Mouse (Mus musculus) erythroid progenitor cell, adult 5-6 weeks (primary cell): ENCODE data around the gene Taar7b. TPM values are rescaled to one million over a fixed set of nuclear protein-coding genes. Genes with fewer than 3 reads are reported as not detected.
A peak's percentile ranks its signal among the peaks of the same experiment; 100 is the strongest.

Source experiments
- ATAC-seq: replicated peaks from 2 replicates; pipeline ENCODE4 v1.8.0; 2016; ENCODE audit warnings: moderate number of reproducible peaks, mild to moderate bottlenecking, moderate TSS enrichment, inconsistent platforms; ENCODE audit not compliant: poor library complexity, low FRiP score, severe bottlenecking
- total RNA-seq, 2 experiments: library from RNA; stranded (forward) in 1 of 2; stranded (reverse) in 1 of 2; fragments of 150-400 nt in 1 of 2; fragments of 186-747, 209-891 nt in 1 of 2; gene quantifications; 2 replicates each; pipeline versions ENCODE4 v1.2.3 to v1.2.4; 2015 to 2017; ENCODE audit warnings: low replicate concordance in 2 of 2

Taar7b gene
- total RNA-seq, 2 experiments from 2014 or later, result not detected

DNA sequence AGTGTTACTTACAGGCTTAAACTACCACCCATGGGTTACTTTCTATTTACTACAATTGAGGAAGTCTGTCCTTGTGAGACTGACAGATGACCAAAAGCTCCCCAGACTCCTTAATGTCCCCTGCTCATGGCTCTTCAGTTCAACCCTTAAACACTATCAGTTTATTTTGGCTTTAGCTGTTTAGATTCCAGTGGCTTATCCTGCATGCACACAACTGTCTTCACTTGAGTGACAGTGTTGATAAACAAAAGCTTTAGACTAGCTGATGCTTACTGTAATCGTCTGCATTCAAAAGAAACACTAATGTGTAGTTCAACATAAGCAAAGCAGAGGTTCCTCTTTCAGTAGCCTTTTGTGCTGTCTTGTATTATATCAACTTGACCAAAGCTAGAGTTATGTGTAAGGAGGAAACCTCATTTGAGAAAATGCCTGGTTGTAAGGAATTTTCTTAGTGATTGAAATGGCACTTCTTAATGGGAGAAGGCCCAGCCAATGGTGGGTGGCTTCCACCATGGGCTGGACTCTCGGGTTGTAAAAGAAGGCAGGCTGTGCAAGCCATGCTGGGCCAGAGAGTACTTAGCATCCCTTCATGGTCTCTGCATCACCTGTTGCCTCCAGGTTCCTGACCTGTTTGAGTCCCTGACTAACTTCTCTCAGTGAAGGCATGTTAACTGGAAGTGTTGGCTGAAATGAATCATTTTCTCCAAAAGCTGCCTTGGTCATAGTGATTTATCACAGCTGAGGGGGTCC, 40.6 kb downstream of the Taar7b start:
- peak; percentile 89 for ATAC-seq

DNA sequence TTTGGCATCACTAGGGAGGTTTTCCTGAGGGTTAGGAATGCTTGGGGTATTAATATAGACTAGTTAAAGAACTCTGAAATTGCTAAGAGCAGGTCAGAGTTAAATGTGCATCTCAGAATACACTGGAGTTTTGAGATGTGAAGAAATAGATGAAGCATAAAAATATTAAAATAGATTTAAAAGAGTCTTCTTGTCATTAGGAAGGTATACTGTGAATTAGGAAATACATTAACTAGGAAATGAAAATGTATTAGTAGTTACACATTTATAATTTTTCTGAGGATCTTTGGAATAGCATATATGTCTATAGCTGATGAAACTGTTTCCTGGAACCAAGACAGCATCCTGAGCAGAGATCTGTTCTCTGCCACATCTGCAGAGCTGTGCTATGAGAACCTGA, 49.5 kb downstream of the Taar7b start, which contains the start of gene Taar7f:
Gene Taar7f (plus strand): TSS at position 301 of the 400 bp plus-strand sequence.
- ATAC-seq, result no peak

Other genes starting within 250 kb of the Taar7b start
- gene Rps12, start 212.7 kb upstream of the Taar7b start, total RNA-seq (2015; ENCODE audit: low replicate concordance), result 1,496 and 1,704 TPM in 2 replicates
- 275 and 669 TPM in 2 replicates for gene Rps12, start 212.7 kb upstream of the Taar7b start, total RNA-seq (2017; ENCODE audit: low replicate concordance)
- 0.36 TPM in 1 of 2 replicates, not detected in the other for gene Slc18b1, start 203.0 kb upstream of the Taar7b start, total RNA-seq (2015; ENCODE audit: low replicate concordance)
- gene Slc18b1, start 203.0 kb upstream of the Taar7b start, total RNA-seq (2017; ENCODE audit: low replicate concordance), result not detected in 2 replicates
- gene Vnn3, start 148.5 kb upstream of the Taar7b start, total RNA-seq (2015; ENCODE audit: low replicate concordance), result 5.4 TPM in 1 of 2 replicates, not detected in the other
- not detected in 2 replicates for gene Vnn3, start 148.5 kb upstream of the Taar7b start, total RNA-seq (2017; ENCODE audit: low replicate concordance)
- not detected in 2 replicates for gene Vnn1, start 105.3 kb upstream of the Taar7b start, total RNA-seq (2015; ENCODE audit: low replicate concordance)
- gene Vnn1, start 105.3 kb upstream of the Taar7b start, total RNA-seq (2017; ENCODE audit: low replicate concordance), result not detected in 2 replicates
- gene Taar1, start 79.6 kb upstream of the Taar7b start, total RNA-seq (2015; ENCODE audit: low replicate concordance), result not detected in 2 replicates
- gene Taar1, start 79.6 kb upstream of the Taar7b start, total RNA-seq (2017; ENCODE audit: low replicate concordance), result not detected in 2 replicates
- not detected in 2 replicates for gene Taar2, start 61.4 kb upstream of the Taar7b start, total RNA-seq (2015; ENCODE audit: low replicate concordance)
- gene Taar2, start 61.4 kb upstream of the Taar7b start, total RNA-seq (2017; ENCODE audit: low replicate concordance), result not detected in 2 replicates
- gene Taar3, start 50.4 kb upstream of the Taar7b start, total RNA-seq (2015; ENCODE audit: low replicate concordance), result not detected in 2 replicates
- gene Taar3, start 50.4 kb upstream of the Taar7b start, total RNA-seq (2017; ENCODE audit: low replicate concordance), result not detected in 2 replicates
- gene Taar4, start 39.4 kb upstream of the Taar7b start, total RNA-seq (2015; ENCODE audit: low replicate concordance), result not detected in 2 replicates
- gene Taar4, start 39.4 kb upstream of the Taar7b start, total RNA-seq (2017; ENCODE audit: low replicate concordance), result not detected in 2 replicates
- gene Taar5, start 29.2 kb upstream of the Taar7b start, total RNA-seq (2015; ENCODE audit: low replicate concordance), result not detected in 2 replicates
- not detected in 2 replicates for gene Taar5, start 29.2 kb upstream of the Taar7b start, total RNA-seq (2017; ENCODE audit: low replicate concordance)
- not detected in 2 replicates for gene Taar6, start 14.3 kb upstream of the Taar7b start, total RNA-seq (2015; ENCODE audit: low replicate concordance)
- gene Taar6, start 14.3 kb upstream of the Taar7b start, total RNA-seq (2017; ENCODE audit: low replicate concordance), result not detected in 2 replicates
- not detected in 2 replicates for gene Taar7a, start 6.5 kb upstream of the Taar7b start, total RNA-seq (2015; ENCODE audit: low replicate concordance)
- gene Taar7a, start 6.5 kb upstream of the Taar7b start, total RNA-seq (2017; ENCODE audit: low replicate concordance), result not detected in 2 replicates
- not detected in 2 replicates for gene Taar7d, start 27.3 kb downstream of the Taar7b start, total RNA-seq (2015; ENCODE audit: low replicate concordance)
- not detected in 2 replicates for gene Taar7d, start 27.3 kb downstream of the Taar7b start, total RNA-seq (2017; ENCODE audit: low replicate concordance)
- not detected in 2 replicates for gene Taar7e, start 37.7 kb downstream of the Taar7b start, total RNA-seq (2015; ENCODE audit: low replicate concordance)
- not detected in 2 replicates for gene Taar7e, start 37.7 kb downstream of the Taar7b start, total RNA-seq (2017; ENCODE audit: low replicate concordance)
- not detected in 2 replicates for gene Taar7f, start 49.6 kb downstream of the Taar7b start, total RNA-seq (2015; ENCODE audit: low replicate concordance)
- gene Taar7f, start 49.6 kb downstream of the Taar7b start, total RNA-seq (2017; ENCODE audit: low replicate concordance), result not detected in 2 replicates
- gene Taar8a, start 76.6 kb downstream of the Taar7b start, total RNA-seq (2015; ENCODE audit: low replicate concordance), result not detected in 2 replicates
- gene Taar8a, start 76.6 kb downstream of the Taar7b start, total RNA-seq (2017; ENCODE audit: low replicate concordance), result not detected in 2 replicates
- not detected in 2 replicates for gene Taar8b, start 92.4 kb downstream of the Taar7b start, total RNA-seq (2015; ENCODE audit: low replicate concordance)
- not detected in 2 replicates for gene Taar8b, start 92.4 kb downstream of the Taar7b start, total RNA-seq (2017; ENCODE audit: low replicate concordance)
- gene Taar8c, start 102.0 kb downstream of the Taar7b start, total RNA-seq (2015; ENCODE audit: low replicate concordance), result not detected in 2 replicates
- gene Taar8c, start 102.0 kb downstream of the Taar7b start, total RNA-seq (2017; ENCODE audit: low replicate concordance), result not detected in 2 replicates
- gene Taar9, start 109.6 kb downstream of the Taar7b start, total RNA-seq (2015; ENCODE audit: low replicate concordance), result not detected in 2 replicates
- not detected in 2 replicates for gene Taar9, start 109.6 kb downstream of the Taar7b start, total RNA-seq (2017; ENCODE audit: low replicate concordance)
- 10.8 and 21.4 TPM in 2 replicates for gene Stx7, start 149.4 kb downstream of the Taar7b start, total RNA-seq (2015; ENCODE audit: low replicate concordance)
- gene Stx7, start 149.4 kb downstream of the Taar7b start, total RNA-seq (2017; ENCODE audit: low replicate concordance), result 30.8 and 35.2 TPM in 2 replicates
- not detected in 2 replicates for gene Moxd1, start 223.6 kb downstream of the Taar7b start, total RNA-seq (2015; ENCODE audit: low replicate concordance)
- gene Moxd1, start 223.6 kb downstream of the Taar7b start, total RNA-seq (2017; ENCODE audit: low replicate concordance), result not detected in 2 replicates